Mouse (Mus musculus): ENCODE data around the gene Pnpla3.

DNA sequence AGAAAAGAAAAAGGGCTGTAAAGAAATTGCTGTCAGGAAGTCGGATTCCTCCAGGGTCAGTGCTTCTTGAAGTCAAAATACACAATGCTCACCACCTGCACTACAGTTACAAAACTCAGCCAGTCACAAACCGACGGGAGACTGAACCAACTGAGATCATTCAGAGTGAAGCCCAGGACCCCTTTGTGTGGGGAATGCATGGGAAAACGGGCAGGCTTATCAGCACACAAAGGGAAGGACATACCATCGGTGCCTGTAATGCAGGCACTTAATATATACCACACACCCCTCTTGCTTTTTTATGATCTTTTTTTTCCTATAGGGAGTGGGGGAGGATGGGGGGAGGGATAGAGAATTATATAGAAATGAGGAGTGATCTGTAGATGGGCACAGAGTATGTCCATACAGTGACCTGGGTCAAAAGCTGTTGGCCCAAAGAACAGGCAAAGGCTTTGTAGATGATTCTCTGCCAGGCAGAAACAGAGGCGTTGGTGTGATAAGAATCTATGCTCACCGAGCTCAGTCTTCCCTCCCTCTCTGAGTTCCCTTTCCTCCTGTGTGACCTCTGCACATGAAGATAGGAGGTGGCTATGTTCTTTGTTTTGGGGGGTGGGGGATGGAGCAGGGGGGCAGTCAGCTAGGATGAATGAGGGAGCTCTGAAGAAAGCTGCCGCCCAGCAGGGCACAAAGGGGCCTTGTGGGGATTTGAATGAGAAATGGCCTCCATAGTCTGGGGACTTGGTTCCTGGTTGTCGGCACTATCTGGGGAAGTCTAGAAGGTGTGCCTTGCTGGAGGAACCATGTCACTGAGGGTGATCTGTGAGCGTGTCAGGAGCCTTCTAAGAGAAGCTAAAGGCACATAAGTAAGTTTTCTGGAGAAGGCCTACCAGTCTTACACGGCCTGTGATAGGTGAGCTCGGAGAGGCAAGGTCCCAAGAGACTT is 30.9 kb upstream of the Pnpla3 start:
- TF ChIP-seq CTCF (IDR thresholded peaks at IDR 0.05; ENCODE audit: borderline replicate concordance, insufficient read depth, low read depth, low read length) (no peak), POLR2A (IDR thresholded peaks at IDR 0.05; ENCODE audit: borderline replicate concordance, insufficient read depth, low read length) (no peak)

Data from cerebellum, adult 2 months (tissue).